Mouse (Mus musculus): ENCODE results near the gene Aktip.
A peak's percentile ranks its signal among the peaks of the same experiment; 100 is the strongest.

Aktip gene

DNA sequence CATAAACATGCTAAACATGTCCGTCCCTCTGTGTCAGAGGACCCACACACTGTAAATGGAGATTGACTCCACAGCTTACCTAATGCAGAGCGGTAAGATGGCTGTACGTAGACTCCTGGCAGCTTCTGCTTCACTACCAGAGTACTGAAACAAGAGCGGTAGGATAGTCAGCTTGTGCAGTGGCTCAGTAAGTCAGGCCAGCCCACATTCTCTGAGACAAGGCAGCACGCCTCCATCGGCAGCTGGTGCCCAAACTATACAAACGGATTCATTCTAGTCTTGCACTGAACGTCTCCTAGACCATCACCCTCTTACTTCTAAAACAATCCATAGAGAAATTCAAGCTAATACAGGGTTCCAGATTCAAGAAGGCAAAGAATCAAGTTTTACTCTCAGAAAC is 73.0 kb downstream of the Aktip start:
- DNase-seq (ENCODE audit: low spot score) = no peak

DNA sequence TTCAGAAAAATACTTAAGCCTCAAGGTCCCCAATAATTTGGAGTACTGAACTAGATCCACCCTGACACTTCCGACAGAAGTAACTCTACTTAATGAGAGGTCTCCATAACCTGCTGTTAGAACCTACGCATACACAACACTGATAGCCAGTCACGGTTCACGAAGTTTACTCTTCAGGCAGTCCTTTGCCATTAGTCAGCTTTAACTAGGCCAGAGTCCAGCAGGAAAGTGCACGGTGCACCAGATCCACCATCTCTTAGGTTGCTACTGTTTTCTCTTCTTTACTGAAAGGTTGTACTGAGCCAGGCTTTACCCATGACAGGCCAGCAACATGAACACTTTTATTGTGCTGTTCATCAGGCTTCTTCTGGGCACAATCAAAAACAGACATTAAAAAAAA is 75.5 kb downstream of the Aktip start:
- DNase-seq (ENCODE audit: low spot score) = no peak

DNA sequence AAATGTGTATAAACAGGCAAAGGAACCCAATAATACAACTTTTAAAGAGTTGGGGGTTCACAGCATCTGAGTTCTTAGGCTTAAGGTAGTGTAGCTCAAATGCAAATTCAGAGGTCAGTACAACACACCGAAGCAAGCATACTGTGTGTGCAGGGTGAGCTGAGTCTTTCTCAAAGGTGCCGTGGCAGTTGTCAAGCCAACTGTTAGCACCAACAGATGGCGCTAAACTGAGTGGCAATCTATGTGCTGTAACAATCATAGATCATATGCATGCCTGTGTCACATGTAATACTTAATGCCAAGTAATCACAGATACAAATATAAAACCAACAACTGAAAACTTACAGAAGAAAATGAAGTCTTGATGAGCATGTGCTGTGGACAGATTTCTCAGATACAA is 81.6 kb downstream of the Aktip start:
- no peak for DNase-seq (ENCODE audit: low spot score)

DNA sequence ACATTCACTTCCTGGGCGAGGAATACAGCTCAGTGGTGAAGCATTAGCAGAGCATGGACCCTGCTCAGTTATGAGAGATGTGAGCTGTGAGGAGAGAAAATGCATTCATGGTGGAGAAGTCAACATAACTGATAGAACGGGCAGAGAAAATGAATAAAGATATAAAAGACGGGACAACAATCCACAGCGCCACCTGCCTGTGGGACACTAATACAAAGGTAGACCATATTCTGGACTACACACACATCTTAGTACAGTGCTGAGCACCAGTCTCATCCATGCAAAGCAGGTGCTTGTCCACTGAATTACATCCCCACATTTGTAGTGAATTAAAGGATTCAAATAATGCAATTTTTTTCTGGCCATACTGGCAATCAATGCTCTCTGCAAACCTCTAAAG is 82.2 kb downstream of the Aktip start:
- no peak for DNase-seq (ENCODE audit: low spot score)

DNA sequence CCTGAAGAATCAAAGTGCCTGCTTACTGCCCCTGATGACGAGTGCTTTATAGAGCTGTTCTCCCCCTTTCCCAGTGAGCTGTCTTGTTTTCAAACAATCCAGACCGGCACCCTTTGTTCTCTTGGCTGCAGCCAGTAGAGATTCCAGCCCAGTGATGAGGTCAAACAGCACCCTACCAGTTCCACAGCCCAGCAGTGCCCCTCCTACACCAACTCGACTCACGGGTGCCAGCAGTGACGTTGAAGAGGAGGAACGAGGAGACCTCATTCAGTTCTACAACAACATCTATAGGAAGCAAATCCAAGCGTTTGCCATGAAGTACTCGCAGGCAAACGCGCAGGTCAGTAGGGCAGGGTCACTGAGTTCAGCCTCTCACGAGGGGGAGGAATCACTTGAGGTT is 84.9 kb downstream of the Aktip start:
- DNase-seq (ENCODE audit: low spot score) = no peak

DNA sequence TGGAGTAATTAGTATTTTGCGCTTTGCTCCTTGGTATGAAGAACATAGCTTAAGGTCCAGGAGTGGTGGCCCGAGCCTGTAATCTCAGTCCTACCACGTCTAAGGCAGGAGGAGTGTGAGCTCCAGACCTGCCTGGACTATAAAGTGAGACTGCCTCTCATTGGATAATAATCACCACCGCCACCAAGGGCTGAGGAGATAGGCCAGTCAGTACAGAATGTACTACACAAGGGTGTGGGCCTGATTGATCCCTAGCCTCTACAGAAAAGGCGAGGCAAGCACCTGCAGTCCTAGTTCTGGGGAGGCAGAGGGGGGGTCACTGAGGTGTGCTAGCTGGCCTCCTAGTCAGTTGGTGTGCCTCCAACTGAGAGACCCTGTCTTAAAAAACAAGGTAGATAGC is 85.3 kb downstream of the Aktip start:
- DNase-seq (ENCODE audit: low spot score) = no peak

DNA sequence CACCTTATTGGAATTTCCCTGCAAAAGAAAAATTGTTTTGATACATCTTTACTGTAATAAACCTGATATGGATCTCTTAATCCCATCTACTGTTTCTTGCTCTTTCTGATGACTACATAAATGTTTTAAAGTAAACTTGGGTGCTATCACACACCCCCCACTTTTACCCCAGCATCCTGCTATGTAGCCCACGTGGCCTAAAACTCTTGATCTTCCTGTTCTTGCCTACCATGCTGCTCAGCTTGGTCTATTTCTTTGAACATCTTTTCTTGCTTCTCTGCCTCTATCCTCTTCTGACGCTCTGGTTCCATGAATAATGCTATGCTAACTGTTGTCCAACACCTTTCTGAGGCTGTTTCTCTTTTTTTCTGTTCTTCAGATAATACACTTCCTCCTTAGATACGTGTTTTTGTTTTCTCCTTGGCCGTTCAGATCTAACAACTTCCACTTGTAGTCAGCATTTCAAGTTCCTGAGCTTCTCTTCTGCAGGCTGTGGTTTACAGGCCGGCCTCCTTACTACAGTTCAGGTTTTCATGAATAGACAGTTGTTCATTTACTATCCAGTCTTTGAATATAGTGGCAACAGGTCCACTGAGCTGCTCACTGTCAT is 87.8 kb downstream of the Aktip start:
- DNase-seq (ENCODE audit: low spot score) = no peak

DNA sequence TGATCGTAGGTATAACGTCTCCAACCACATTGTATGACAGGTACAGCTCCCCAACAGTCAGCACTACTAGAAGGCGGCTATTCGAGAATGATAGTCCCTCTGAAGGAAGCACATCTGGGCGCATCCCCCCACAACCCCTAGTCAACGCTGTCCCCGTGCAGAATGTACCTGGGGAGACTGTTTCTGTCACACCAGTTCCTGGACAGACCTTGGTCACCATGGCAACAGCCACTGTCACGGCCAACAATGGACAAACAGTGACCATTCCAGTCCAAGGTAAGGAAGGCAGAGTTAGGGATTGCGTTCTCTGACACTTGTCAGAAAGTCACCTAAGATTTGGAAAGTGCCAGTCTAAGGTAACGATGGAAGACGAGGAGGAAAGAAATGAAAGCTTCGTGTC is 93.5 kb downstream of the Aktip start:
- DNase-seq (ENCODE audit: low spot score) = no peak

DNA sequence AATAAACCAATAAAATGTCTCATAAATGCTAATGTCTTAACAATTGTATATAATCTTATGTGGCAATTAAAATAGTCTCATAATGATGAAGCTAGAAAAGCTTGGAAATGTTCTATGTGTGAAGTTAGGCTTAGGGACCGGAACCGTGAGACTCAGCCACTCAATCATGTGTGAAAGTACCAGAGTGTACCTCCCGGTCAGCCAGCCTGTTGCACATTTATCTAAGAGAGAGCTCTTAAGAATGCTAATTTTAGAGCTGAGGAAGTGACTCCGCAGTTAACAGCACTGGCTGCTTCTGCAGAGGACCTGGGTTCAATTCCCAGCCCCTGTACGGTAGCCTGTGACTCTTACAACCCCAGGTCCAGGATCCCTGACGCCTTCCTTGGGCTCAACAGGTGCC is 101.7 kb downstream of the Aktip start:
- DNase-seq (ENCODE audit: low spot score) = no peak

DNA sequence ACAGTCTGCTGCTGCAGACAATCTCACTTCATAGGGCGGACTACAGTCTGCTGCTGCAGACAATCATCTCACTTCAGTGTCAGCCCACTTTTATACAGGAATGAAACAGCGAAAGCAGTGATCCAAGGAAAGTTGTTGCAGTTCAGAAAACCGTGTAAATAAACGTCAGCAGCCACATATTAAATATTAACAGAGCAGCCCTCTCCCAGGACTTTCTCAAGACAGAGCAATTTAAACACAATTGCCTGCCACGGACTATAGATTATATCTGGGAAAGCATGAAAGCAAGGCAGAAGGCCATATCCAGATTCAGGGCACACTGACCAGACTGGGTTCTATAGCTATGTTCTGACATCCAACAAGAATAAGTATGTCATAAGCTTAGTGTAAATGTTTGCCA is 105.6 kb downstream of the Aktip start:
- no peak for DNase-seq (ENCODE audit: low spot score)

DNA sequence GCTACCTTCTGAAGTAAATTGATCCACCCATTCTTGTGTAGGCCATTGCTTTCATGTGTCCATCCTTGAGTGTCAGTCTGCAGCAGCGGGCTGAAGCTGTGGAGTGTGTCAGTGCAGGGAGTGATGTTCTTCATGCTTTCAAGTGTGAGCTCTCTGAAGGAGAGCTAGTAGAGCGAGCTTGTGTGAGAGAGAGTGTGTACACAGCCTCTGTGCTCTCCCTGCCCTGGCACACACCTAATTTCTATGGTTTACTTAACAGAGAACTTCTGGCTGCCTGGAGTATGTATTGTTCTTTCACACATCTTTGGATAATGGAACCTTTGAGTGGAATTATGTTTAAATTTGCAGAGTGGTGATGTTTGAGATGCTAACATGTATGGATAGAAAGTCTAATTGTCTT is 110.2 kb downstream of the Aktip start:
- no peak for DNase-seq (ENCODE audit: low spot score)

DNA sequence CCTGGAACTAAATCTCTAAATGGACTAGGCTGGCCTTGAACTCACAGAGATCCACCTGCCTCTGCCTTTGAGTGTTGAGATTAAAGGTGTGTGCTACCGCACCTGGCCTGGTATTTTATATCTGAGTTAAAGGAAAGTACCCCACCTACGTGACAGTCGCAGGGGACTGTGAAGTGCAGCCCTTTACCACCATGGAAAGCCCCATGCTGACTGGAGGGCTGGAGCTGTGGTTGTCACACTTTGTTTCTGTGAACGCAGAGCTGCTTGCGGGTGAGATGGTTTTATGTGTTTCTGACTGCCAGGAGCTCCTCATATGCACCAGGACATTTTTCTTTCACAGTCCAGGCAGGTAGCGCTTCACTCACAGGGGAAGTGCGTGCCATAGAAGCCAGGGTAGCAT is 111.3 kb downstream of the Aktip start:
- no peak for DNase-seq (ENCODE audit: low spot score)

DNA sequence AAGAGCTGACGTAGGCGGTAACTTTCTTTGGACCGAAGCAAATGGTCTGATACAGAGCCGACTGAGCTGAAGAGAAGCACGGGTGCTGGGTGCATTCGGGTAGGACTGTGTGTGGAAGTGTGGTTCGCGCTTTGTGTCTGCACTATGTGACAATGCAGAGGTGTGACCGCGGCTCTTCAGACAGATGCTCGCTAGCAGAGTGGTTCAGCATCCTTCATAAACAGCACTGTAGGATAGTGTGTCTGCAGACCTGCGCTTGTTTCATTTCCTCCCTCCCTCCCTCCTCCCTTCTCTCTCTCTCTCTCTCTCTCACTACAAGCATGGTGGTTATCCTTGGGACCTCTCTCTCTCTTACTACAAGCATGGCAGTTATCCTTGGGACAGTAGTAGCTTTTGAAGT is 117.3 kb downstream of the Aktip start:
- no peak for DNase-seq (ENCODE audit: low spot score)

DNA sequence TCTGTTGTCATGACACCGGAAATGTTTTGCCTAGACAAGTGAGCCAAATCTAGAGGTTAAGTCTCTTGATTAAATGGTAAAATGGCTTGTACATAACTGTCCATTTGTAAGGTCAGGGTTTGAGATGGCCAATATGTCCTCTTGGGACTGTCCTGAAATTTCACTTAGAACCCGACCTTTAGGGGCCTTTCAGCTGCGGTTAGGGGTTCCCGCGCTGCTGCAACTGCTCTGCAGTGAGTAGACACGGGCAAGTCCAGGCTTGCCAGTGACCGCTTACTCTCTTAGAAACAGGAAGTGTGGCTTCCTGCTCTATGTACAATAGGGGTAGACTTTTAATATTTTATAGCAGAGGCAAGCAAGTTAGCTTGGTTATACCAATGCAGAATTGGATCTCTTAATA is 117.9 kb downstream of the Aktip start:
- DNase-seq (ENCODE audit: low spot score) = no peak

DNA sequence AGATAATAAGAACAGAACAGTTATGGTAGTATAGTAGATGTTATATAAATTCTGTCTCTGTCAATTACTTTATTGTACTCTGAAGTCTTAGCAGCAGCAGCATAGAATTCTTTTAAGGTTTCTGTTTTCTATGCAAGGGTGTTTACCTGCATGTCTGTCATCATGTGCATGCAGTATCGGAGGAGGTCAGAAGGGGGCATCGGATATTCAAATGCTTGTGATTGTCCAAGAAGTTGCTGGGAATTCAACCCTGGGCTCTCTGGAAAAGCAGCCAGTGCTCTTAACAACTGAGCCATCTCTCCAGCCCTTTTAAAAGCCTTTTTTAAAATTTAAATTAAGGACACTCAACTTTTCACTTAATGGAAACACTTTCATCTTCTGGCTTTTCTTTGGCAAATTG is 120.1 kb downstream of the Aktip start:
- DNase-seq (ENCODE audit: low spot score) = peak; percentile 15

DNA sequence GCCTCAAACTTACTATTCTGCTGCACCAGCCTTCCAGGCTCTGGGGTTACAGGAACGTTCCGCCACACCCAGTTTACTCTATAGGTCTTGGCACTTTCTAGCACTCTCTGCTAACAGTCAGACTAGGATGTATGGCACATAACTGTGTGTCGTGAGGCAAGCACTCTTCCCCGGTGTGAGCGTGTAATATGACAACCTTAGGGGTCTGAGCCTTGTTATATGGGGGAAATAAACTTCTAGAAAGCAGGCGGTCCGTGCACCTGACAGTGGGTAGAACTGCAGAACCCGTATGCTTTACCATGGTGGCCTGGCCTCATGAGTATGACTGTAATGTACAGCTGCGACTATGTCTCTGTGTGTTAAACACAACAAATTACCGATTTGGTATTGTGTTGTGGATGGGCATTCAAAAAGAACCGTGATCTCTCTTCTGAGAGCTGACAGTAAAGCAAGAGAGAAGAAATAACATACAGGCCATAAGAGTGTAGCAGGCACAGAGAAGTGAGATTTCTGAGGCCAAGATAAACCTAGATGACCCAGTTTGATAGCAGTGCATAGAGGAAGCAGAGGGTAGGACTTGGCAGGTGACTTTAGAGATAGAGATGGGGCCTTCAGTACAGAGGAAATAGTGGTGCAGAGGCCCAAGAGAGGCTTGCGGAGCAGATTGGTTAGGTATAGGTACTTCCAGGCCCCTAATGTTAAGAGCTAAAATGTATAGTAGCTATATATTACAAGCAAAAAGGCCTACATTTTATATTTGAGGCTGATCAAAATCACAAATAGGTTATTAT is 122.5 kb downstream of the Aktip start:
- DNase-seq (ENCODE audit: low spot score) = no peak

DNA sequence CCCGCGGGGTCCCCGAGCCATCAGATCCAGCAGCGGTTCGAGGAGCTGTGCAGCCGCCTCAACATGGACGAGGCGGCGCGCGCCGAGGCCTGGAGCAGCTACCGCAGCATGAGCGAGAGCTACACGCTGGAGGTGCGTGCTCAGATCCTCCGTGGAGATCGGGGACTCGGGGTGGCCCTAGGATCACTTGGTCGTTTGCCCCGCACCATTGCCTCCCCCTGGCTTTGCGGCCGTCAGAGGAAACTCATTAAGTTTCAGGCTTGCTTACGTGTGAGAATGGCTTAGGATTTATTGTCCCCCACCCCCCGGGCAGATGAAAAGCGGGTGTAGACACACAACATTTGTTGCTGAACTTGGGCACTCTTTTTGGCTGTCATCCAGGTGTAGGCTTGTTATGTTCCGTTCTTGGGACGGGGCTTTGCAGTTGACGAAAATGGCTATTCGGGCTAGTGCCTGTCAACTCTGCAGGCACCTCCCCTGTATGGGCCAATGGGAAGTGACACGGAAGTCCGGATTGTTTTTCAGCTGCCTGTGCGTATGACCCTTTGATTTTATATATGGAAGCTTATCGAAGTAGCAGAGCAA is 129.4 kb downstream of the Aktip start:
- DNase-seq (ENCODE audit: low spot score) = peak; percentile 98

DNA sequence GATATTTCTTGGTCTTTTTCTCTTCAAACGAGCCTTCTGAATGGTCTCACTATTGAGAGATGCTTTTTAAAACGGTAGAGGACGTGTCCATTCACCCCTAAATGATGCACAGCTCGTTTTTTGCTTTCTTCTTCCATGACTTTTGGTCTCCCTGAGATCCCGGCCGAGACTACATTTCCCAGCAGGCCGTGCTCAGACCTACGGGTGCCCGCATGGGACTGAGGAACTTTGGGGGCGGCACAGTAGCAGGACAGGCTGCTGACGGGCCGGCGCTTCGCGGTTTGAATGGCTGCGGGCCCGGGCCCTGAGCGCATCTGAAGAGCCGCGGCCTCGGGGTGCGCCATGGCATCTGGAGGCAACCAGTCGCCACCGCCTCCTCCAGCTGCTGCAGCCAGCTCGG is 129.9 kb downstream of the Aktip start, which contains the start of gene Rbl2:
Gene Rbl2 (plus strand): TSS at position 224 of the 400 bp plus-strand sequence.
- peak; percentile 94 for DNase-seq (ENCODE audit: low spot score)

DNA sequence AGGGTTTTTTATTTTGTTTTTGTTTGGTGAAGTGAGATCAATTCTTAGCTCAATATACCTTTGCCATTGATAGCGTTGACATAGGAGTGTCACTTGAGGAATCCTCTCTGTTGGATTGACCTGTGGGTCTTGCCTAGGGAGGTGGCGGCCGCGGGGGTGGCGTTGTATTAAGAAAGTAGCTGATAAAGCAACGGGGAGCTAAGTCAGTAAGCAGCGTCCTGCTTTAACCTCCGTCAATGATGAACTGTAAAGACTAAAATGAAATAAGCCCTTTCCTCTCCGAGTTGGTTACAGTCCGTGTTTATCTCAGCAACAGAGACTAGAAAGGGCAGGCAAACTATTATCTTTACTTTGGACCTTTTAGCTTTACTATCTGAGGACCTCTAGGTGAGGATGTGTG is 130.4 kb downstream of the Aktip start:
- DNase-seq (ENCODE audit: low spot score) = no peak

DNA sequence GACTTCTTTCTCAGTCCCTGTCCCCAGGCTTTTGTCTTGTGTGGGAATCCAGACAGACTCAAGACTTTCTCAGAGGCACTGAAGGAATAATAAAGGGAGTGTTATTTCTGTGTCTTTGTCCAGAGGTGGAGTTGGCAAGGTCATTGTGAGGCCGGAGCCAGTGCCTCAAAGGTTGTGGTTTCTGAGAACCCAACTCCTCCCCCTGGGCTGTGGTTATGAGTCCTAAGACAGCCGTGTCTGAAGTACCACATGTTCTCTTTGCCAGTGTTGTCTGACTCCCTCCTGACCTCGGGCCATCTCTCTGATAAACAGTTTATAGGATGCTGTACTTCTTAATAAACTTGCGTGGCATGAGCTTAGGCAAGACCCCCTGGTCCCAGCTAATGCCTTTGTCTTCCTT is 134.6 kb downstream of the Aktip start:
- DNase-seq (ENCODE audit: low spot score) = no peak
